Mouse (Mus musculus) effector memory CD4-positive, alpha-beta T cell, adult 5 months (primary cell): ENCODE measurements around the gene Aplp1. TPM values are rescaled to one million over a fixed set of nuclear protein-coding genes. Genes with fewer than 3 reads are reported as not detected.

Experiments used
- polyA plus RNA-seq: library from polyadenylated mRNA; unstranded; fragments of 100-300 nt; shearing (Covaris generic); gene quantifications from one replicate; pipeline ENCODE4 v1.2.1, GENCODE M21; 2017

The Aplp1 gene
- 34.3 TPM for polyA plus RNA-seq

DNA sequence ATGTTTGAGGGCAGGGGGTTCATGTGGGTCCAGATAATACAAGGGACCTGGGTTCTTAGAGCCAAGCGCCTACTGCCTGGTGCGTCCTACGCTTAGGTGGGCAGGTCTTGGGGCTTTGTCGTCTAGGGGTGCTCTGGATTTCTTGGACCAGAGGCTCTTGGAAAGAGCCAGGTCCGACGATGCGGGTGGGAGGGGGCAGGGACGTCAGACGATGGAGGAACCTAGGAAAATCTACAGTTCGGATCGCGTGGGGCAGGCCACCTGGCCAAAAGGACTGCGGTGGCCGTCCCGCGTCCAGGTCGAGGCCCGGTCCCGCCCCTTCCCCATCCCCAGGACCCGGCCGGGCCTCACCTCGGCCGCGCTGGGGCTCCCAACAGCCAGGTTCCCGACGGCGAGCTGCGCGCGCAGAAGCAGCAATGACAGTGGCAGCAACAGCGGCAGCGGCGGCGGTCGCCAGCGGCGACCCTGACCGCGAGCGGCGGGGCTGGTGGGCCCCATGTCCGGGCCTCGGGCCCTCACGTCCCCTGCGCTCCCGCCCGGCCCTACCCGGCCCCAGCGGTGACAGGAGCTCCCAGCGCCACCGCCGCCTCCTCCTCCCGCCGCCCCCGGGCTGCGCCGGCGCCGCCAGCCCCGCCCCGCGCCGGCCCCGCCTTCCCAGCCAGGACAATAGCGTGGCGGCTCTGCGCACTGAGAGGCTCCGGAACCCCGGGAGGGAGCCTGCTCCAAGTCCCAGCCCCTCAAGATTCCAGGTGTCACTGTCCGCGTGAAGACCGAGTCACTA, at the start of gene Aplp1:
Aplp1 (minus strand) TSS at position 565 of the 781 bp plus-strand sequence.

DNA sequence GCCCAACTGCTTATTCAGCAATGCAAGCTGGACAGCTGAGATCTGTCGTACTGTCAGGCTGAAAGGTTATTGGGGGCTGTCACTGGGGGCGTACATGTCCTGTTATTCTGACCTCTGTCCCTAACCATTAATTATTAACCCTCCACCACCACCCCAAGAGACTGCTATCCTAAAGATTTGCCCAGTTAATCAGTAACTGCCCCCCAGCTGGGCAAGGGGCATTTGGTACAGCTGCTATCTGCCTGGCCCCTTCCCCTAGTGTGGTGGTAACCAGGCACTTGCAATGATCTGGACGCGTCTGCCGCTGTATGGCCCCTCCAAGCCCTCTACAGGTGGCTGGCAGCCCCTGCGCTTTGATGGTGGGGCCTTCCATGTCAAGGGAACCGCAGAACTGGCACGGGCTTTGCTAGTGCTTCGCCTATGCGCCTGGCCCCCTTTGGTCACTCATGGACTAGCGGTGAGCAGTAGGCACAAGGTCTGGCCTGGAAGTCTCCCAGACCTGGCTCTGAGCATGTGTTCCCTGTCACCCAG, 48.1 kb upstream of the Aplp1 start, which contains the start of gene Prodh2:
Prodh2 (plus strand) TSS at position 222 of the 531 bp plus-strand sequence.

DNA sequence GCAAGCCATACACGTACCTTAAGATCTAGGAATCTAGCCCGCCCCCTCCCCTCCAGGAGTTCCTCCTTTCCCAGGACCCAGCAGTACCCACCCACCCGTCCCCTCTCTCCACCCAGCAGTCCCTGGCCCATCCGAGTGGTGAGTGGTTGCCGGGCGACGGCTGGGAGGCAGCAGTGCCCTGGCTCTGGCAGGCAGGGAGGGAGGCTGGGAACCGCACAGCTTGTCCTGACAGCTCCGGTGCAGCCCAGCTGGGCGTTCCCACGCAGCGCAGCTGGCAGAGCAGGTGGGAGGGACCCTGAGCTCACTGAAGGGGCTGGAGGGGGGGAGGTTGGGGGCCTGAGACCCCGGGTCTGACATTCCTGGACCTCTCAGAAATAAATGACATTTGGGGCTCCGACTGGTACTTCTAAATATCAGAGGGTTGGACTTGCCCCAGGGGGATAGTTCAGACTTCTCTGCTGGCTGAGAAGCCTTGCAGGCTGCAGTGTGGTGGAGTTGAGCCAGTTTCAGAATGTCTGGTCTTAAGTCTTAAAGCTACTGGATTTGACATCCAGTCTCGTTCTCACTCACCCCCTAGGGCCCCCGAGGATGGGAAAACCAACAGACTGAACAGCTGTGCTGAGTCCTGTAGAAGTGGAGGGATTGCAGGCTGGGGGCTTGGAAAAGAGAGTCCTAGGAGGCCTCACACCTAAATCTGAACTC, 12.4 kb upstream of the Aplp1 start, which contains the start of the genes Kirrel2 and Nphs1:
Kirrel2 (minus strand) TSS at position 62 of the 702 bp plus-strand sequence.
Nphs1 (plus strand) TSS at position 687 of the 702 bp plus-strand sequence.

DNA sequence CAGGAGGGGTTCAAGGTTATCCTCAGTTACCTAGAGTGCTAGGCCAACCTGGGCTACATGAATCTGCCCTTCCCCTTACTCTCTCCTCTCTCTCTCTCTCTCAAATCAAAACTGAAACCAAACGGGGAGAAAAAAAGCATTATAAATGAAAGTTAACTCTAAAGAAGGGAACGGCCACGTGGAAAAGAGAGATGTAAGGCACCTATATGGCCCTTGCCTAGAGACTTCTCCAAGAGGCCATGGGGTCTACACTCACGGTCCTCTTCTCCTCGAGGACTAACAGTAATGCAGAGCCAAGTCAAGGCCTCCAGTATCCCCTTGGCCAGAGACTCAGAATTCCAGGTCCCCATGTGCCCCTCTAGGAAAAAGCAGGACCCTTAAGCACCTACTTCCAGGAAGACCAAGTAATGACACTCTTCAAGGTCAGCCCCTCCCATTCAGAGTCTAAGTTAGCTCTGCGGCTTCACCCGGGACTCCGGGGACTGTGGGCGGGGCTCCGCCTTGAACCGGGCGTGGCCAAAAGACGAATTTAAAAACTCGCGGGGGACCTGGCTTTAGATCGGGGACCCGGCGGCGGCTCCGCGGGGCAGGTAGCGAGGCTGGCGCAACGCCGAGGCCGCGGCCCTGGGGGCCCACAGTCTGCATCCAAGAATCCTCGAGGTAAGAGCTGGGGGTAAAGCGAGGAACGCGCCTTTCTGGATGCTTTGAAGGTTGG, 24.0 kb downstream of the Aplp1 start, which contains the start of gene Nfkbid:
Nfkbid (plus strand) TSS at position 558 of the 715 bp plus-strand sequence.

DNA sequence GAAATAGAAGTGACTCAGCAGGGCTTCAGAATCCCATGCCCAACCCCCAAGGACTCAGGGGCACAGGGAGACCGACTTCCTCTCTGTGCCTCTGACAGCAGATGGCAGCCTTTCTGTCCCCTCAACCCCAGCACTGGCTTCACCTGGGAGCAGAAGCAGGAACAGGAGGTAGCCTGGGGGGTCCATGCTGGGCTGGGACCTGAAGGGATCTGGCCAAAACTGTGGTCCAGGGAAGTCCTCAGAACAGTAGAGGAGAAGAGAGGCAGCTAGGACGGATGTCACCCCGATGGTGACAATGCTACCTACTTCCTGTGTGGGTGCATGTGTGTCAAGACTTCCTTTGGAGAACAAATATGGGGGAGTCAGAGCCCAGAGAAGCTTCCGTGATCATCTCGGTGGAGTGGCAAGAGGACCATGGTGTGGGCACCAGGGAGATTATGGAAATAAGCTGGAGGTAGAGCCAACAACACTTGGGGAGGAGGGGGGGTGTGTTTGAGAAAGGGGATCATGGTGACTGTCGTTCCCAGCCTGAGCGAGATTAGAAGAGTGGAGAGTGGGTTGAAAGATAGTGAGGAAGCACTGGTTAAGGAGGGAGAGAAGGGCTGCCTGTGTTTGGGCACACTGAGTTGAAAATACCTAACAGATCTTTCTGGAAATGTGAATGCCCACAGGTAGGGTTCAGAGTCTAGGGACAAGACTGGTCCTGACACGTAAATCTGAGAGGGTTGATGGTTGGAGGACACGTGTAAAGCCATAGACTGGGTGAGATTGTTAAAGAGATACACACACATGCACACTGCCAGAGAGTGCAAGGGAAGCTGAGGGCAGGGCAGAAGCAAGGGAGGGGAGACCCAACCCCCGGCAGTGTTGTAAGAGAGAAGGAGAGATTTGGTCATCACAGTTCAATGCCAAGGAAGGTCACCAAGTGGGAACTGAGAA, 25.5 kb downstream of the Aplp1 start, which contains the start of gene Hcst:
Hcst (minus strand) TSS at position 294 of the 939 bp plus-strand sequence.

DNA sequence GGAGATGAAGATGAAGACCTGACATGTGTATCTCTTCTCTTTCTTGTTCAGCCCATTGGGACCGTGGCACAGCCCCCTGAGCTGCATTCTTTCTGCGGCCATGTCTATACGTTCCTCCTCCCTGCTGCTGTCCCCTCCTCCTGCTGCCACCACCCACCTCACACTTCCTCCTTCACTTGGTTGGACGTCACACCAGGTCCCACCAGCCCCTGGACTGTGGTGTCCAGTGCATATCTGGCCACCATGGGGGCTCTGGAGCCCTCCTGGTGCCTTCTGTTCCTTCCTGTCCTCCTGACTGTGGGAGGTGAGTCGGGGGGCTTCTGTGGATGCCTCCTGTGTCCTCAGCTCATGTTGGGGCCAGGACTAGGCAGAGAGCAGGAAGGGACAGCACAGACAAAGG, 31.7 kb downstream of the Aplp1 start, which contains the start of gene Tyrobp:
Tyrobp (plus strand) TSS at position 165 of the 400 bp plus-strand sequence.

Other genes with a start within 250 kb of the Aplp1 start
- 71.9 TPM for gene Capns1, start 246.7 kb downstream of the Aplp1 start, polyA plus RNA-seq
- 22.1 TPM for gene Polr2i, start 213.6 kb downstream of the Aplp1 start, polyA plus RNA-seq
- gene Tbcb, start 213.3 kb downstream of the Aplp1 start, polyA plus RNA-seq = 59.1 TPM
- gene Ovol3, start 209.8 kb downstream of the Aplp1 start, polyA plus RNA-seq = not detected
- 0.37 TPM for gene Thap8, start 165.4 kb downstream of the Aplp1 start, polyA plus RNA-seq
- gene Wdr62, start 165.1 kb downstream of the Aplp1 start, polyA plus RNA-seq = 5.2 TPM
- gene Clip3, start 153.8 kb downstream of the Aplp1 start, polyA plus RNA-seq = 0.41 TPM
- gene Alkbh6, start 136.8 kb downstream of the Aplp1 start, polyA plus RNA-seq = 86.8 TPM
- 5.9 TPM for gene Syne4, start 130.7 kb downstream of the Aplp1 start, polyA plus RNA-seq
- gene E130208F15Rik, start 123.8 kb downstream of the Aplp1 start, polyA plus RNA-seq = not detected
- gene Sdhaf1, start 121.6 kb downstream of the Aplp1 start, polyA plus RNA-seq = 20.6 TPM
- gene Lrfn3, start 82.8 kb downstream of the Aplp1 start, polyA plus RNA-seq = not detected
- 2.8 TPM for gene Tyrobp, start 31.8 kb downstream of the Aplp1 start, polyA plus RNA-seq
- gene Hcst, start 25.7 kb downstream of the Aplp1 start, polyA plus RNA-seq = 589 TPM
- 853 TPM for gene Nfkbid, start 23.8 kb downstream of the Aplp1 start, polyA plus RNA-seq
- gene Kirrel2, start 12.2 kb upstream of the Aplp1 start, polyA plus RNA-seq = 0.25 TPM
- gene Nphs1, start 12.8 kb upstream of the Aplp1 start, polyA plus RNA-seq = not detected
- not detected for gene Prodh2, start 48.1 kb upstream of the Aplp1 start, polyA plus RNA-seq
- 1.0 TPM for gene Arhgap33, start 89.5 kb upstream of the Aplp1 start, polyA plus RNA-seq
- gene Hspb6, start 106.6 kb upstream of the Aplp1 start, polyA plus RNA-seq = 3.3 TPM
- 3.3 TPM for gene Proser3, start 106.8 kb upstream of the Aplp1 start, polyA plus RNA-seq
- gene Lin37, start 114.3 kb upstream of the Aplp1 start, polyA plus RNA-seq = 48.0 TPM
- 84.8 TPM for gene U2af1l4, start 117.8 kb upstream of the Aplp1 start, polyA plus RNA-seq
- 57.8 TPM for gene Gm49396, start 117.8 kb upstream of the Aplp1 start, polyA plus RNA-seq
- gene Psenen, start 118.1 kb upstream of the Aplp1 start, polyA plus RNA-seq = 137 TPM
- 59.7 TPM for gene Igflr1, start 119.9 kb upstream of the Aplp1 start, polyA plus RNA-seq
- 14.0 TPM for gene Kmt2b, start 143.2 kb upstream of the Aplp1 start, polyA plus RNA-seq
- gene Zbtb32, start 153.4 kb upstream of the Aplp1 start, polyA plus RNA-seq = 12.8 TPM
- 0.79 TPM for gene Upk1a, start 167.3 kb upstream of the Aplp1 start, polyA plus RNA-seq
- gene Cox6b1, start 180.6 kb upstream of the Aplp1 start, polyA plus RNA-seq = 388 TPM
- not detected for gene Etv2, start 190.3 kb upstream of the Aplp1 start, polyA plus RNA-seq
- gene Rbm42, start 204.8 kb upstream of the Aplp1 start, polyA plus RNA-seq = 194 TPM
- 36.3 TPM for gene Haus5, start 219.5 kb upstream of the Aplp1 start, polyA plus RNA-seq
- gene Pmis2, start 226.1 kb upstream of the Aplp1 start, polyA plus RNA-seq = 0.56 TPM